ENCODE assay signal across 19 mouse cellular contexts in the genomic region with DNA sequence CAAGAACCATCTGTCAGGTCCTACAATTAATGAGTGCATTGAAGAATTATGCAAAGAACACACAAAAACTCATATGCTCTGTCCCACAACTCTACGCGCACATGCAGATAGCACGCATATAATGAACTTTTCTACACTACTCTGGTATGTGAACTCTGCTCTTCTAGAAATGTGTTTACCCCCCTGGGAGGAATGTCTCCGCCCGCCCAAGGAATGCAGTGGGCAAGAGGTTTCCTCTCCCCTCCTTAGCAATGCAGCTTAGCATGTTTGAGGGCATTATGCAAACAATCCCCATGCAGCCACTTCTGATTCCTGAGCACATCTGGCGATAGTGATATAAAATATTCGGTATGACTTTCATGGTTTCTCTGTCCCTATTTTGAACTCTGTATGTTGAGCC. TPM values are rescaled to one million over a fixed set of nuclear protein-coding genes. Genes with fewer than 3 reads are reported as not detected.
DNase-seq lines count a peak whose midpoint lies in the region; ATAC-seq and TF ChIP-seq lines count a peak whose summit lies in the region.
"Had no signal": no experiment of that assay in that cellular context is flagged by ENCODE, and none has a peak within 500 bp of the region (broad histone marks: within the 10 kb centered on the region; RNA-seq: fewer than 3 reads in every experiment).

No protein-coding gene starts in this region.

- H3K27ac ChIP-seq in limb, embryonic 15.5 days, result peak overlapping the region; percentile 47
- H3K27ac ChIP-seq in limb, embryonic 10.5 days, result no peak overlapping the region
- H3K27ac ChIP-seq in embryonic facial prominence, embryonic 14.5 days (replicated peaks; ENCODE audit: low read depth, low read length), result no peak overlapping the region
- 0 out of 2 replicates have a peak overlapping the region, but pooled peaks have one; percentile 20 for H3K27ac ChIP-seq in lung, postnatal 0 days (ENCODE audit: low read length)
- no peak overlapping the region for H3K27ac ChIP-seq in stomach, postnatal 0 days (replicated peaks)
- H3K27ac ChIP-seq in liver, postnatal 0 days (ENCODE audit: low read depth), result no peak overlapping the region
- H3K27ac ChIP-seq: heart, embryonic 10.5 days; hindbrain, embryonic 10.5 days; hindbrain, postnatal 0 days; liver, embryonic 15.5 days; midbrain, embryonic 15.5 days had no signal

- no peak overlapping the region for H3K9ac ChIP-seq in limb, embryonic 15.5 days
- H3K9ac ChIP-seq in embryonic facial prominence, embryonic 14.5 days (ENCODE audit: low read depth, low read length), result no peak overlapping the region
- H3K9ac ChIP-seq in lung, postnatal 0 days (replicated peaks; ENCODE audit: low read depth), result no peak overlapping the region
- no peak overlapping the region for H3K9ac ChIP-seq in stomach, postnatal 0 days (ENCODE audit: low read length)
- no peak overlapping the region for H3K9ac ChIP-seq in liver, postnatal 0 days (replicated peaks)
- H3K9ac ChIP-seq: embryonic facial prominence, embryonic 15.5 days; liver, embryonic 15.5 days; midbrain, embryonic 15.5 days had no signal

- H3K36me3 ChIP-seq in limb, embryonic 15.5 days, result no peaks in the 10 kb centered on the region
- no peaks in the 10 kb centered on the region for H3K36me3 ChIP-seq in limb, embryonic 10.5 days
- H3K36me3 ChIP-seq in embryonic facial prominence, embryonic 14.5 days (ENCODE audit: control insufficient read depth, insufficient read depth, low read length), result no peaks in the 10 kb centered on the region
- no peaks in the 10 kb centered on the region for H3K36me3 ChIP-seq in lung, postnatal 0 days (ENCODE audit: insufficient read depth, low read length)
- no peaks in the 10 kb centered on the region for H3K36me3 ChIP-seq in stomach, postnatal 0 days (ENCODE audit: control insufficient read depth, insufficient read depth, low read length)
- no peaks in the 10 kb centered on the region for H3K36me3 ChIP-seq in liver, postnatal 0 days (replicated peaks; ENCODE audit: insufficient read depth, low read length)
- H3K36me3 ChIP-seq: embryonic facial prominence, embryonic 15.5 days; heart, embryonic 10.5 days; hindbrain, embryonic 10.5 days; liver, embryonic 15.5 days; midbrain, embryonic 15.5 days had no signal

- TF ChIP-seq CTCF in lung, postnatal 0 days (IDR thresholded peaks at IDR 0.05), result no peak
- no peak for TF ChIP-seq CTCF in stomach, postnatal 0 days (IDR thresholded peaks at IDR 0.05; ENCODE audit: low read depth)
- TF ChIP-seq CTCF in liver, postnatal 0 days (IDR thresholded peaks at IDR 0.05; ENCODE audit: low read depth), result no peak

- H3K4me1 ChIP-seq in limb, embryonic 15.5 days, result peaks cover 32% of the 10 kb centered on the region
- H3K4me1 ChIP-seq in limb, embryonic 10.5 days, result no peaks in the 10 kb centered on the region
- H3K4me1 ChIP-seq in embryonic facial prominence, embryonic 14.5 days (ENCODE audit: control insufficient read depth, insufficient read depth, low read length), result peaks cover 22% of the 10 kb centered on the region
- peaks cover 16% of the 10 kb centered on the region; the same call in 1 of the 2 replicates for H3K4me1 ChIP-seq in lung, postnatal 0 days (ENCODE audit: insufficient read depth, low read depth, low read length)
- peaks cover 5% of the 10 kb centered on the region; the same call in 1 of the 2 replicates for H3K4me1 ChIP-seq in stomach, postnatal 0 days (replicated peaks; ENCODE audit: control insufficient read depth, insufficient read depth)
- H3K4me1 ChIP-seq in liver, postnatal 0 days (ENCODE audit: insufficient read depth), result no peaks in the 10 kb centered on the region; the same call in 1 of the 2 replicates
- H3K4me1 ChIP-seq: heart, embryonic 10.5 days; liver, embryonic 15.5 days had no signal

- no peak for ATAC-seq in limb, embryonic 15.5 days (ENCODE audit: insufficient number of reproducible peaks, low FRiP score, low TSS enrichment, low read depth)
- no peak for ATAC-seq in embryonic facial prominence, embryonic 14.5 days (ENCODE audit: low read depth)
- peak; percentile 85 for ATAC-seq in lung, postnatal 0 days
- peak; percentile 36; the same call in 1 of the 2 replicates for ATAC-seq in stomach, postnatal 0 days (ENCODE audit: low FRiP score, low TSS enrichment)
- no peak for ATAC-seq in liver, postnatal 0 days
- ATAC-seq: activated CD4-positive, CD25-positive, alpha-beta regulatory T cell, adult 4 months; hindbrain, postnatal 0 days; midbrain, embryonic 15.5 days had no signal

- DNase-seq in limb, embryonic 10.5 days (ENCODE audit: low spot score), result no peak
- DNase-seq in embryonic facial prominence, embryonic 14.5 days (ENCODE audit: low spot score), result peak; percentile 77
- DNase-seq in lung, postnatal 0 days (ENCODE audit: low spot score), result peak; percentile 82
- DNase-seq in stomach, postnatal 0 days (ENCODE audit: low spot score), result peak; percentile 44
- DNase-seq in embryo, embryonic 10 days (ENCODE audit: low spot score), result no peak
- DNase-seq in liver, postnatal 0 days, result no peak
- DNase-seq: cerebellum, adult 8-10 months; kidney, adult 2 months; kidney, postnatal 36 days; right cerebral cortex, postnatal 25 days had no signal

- WGBS in limb, embryonic 15.5 days, result 48% methylated on average over 7 of the region's 7 CpGs
- 91% methylated on average over 7 of the region's 7 CpGs for WGBS in limb, embryonic 10.5 days
- 52% methylated on average over 7 of the region's 7 CpGs for WGBS in embryonic facial prominence, embryonic 14.5 days
- 46% methylated on average over 7 of the region's 7 CpGs for WGBS in lung, postnatal 0 days
- WGBS in stomach, postnatal 0 days, result 43% methylated on average over 7 of the region's 7 CpGs
- 82% methylated on average over 7 of the region's 7 CpGs for WGBS in liver, postnatal 0 days (ENCODE audit: insufficient replicate concordance)

- H3K9me3 ChIP-seq in limb, embryonic 15.5 days, result no peaks in the 10 kb centered on the region
- no peaks in the 10 kb centered on the region for H3K9me3 ChIP-seq in limb, embryonic 10.5 days (replicated peaks)
- no peaks in the 10 kb centered on the region for H3K9me3 ChIP-seq in embryonic facial prominence, embryonic 14.5 days (ENCODE audit: control insufficient read depth, low read length)
- no peaks in the 10 kb centered on the region for H3K9me3 ChIP-seq in lung, postnatal 0 days (ENCODE audit: low read length)
- no peaks in the 10 kb centered on the region for H3K9me3 ChIP-seq in stomach, postnatal 0 days (ENCODE audit: control insufficient read depth, low read length)
- H3K9me3 ChIP-seq in liver, postnatal 0 days (ENCODE audit: low read length), result no peaks in the 10 kb centered on the region
- H3K9me3 ChIP-seq: embryonic facial prominence, embryonic 15.5 days; heart, embryonic 10.5 days; hindbrain, embryonic 10.5 days; liver, embryonic 15.5 days; midbrain, embryonic 15.5 days had no signal

- TF ChIP-seq EP300 in lung, postnatal 0 days (IDR thresholded peaks at IDR 0.05), result peak; percentile 99
- no peak for TF ChIP-seq EP300 in stomach, postnatal 0 days (optimal IDR thresholded peaks at IDR 0.05)
- no peak for TF ChIP-seq EP300 in liver, postnatal 0 days (IDR thresholded peaks at IDR 0.05; ENCODE audit: low read depth)

- H3K27me3 ChIP-seq in limb, embryonic 15.5 days, result no peaks in the 10 kb centered on the region
- no peaks in the 10 kb centered on the region for H3K27me3 ChIP-seq in limb, embryonic 10.5 days (ENCODE audit: low read depth, poor library complexity, severe bottlenecking)
- no peaks in the 10 kb centered on the region for H3K27me3 ChIP-seq in embryonic facial prominence, embryonic 14.5 days (replicated peaks; ENCODE audit: control insufficient read depth, insufficient read depth, low read length)
- no peaks in the 10 kb centered on the region for H3K27me3 ChIP-seq in lung, postnatal 0 days (replicated peaks; ENCODE audit: insufficient read depth, low read length)
- no peaks in the 10 kb centered on the region for H3K27me3 ChIP-seq in stomach, postnatal 0 days (ENCODE audit: control insufficient read depth, insufficient read depth, low read length)
- H3K27me3 ChIP-seq in liver, postnatal 0 days (ENCODE audit: insufficient read depth, low read length), result no peaks in the 10 kb centered on the region
- H3K27me3 ChIP-seq: embryonic facial prominence, embryonic 15.5 days; liver, embryonic 15.5 days; midbrain, embryonic 15.5 days had no signal

- no peak overlapping the region for H3K4me2 ChIP-seq in limb, embryonic 15.5 days
- H3K4me2 ChIP-seq in embryonic facial prominence, embryonic 14.5 days (ENCODE audit: low read depth, low read length), result no peak overlapping the region
- no peak overlapping the region for H3K4me2 ChIP-seq in lung, postnatal 0 days (replicated peaks; ENCODE audit: low read depth, low read length)
- H3K4me2 ChIP-seq in stomach, postnatal 0 days (replicated peaks; ENCODE audit: low read depth), result no peak overlapping the region
- no peak overlapping the region for H3K4me2 ChIP-seq in liver, postnatal 0 days (ENCODE audit: low read depth, low read length)
- H3K4me2 ChIP-seq: embryonic facial prominence, embryonic 15.5 days; liver, embryonic 15.5 days; midbrain, embryonic 15.5 days had no signal

- H3K4me3 ChIP-seq in limb, embryonic 15.5 days, result no peak overlapping the region
- no peak overlapping the region for H3K4me3 ChIP-seq in limb, embryonic 10.5 days
- H3K4me3 ChIP-seq in embryonic facial prominence, embryonic 14.5 days (ENCODE audit: low read depth, low read length), result no peak overlapping the region
- H3K4me3 ChIP-seq in lung, postnatal 0 days (ENCODE audit: low read depth, low read length), result no peak overlapping the region
- no peak overlapping the region for H3K4me3 ChIP-seq in stomach, postnatal 0 days (ENCODE audit: low read depth, low read length)
- no peak overlapping the region for H3K4me3 ChIP-seq in liver, postnatal 0 days (ENCODE audit: low read depth, low read length)
- H3K4me3 ChIP-seq: embryonic facial prominence, embryonic 15.5 days; heart, embryonic 10.5 days; hindbrain, embryonic 10.5 days; liver, embryonic 15.5 days; midbrain, embryonic 15.5 days; myocyte had no signal

RNA-seq across cellular contexts. Expression of gene Tgfbr2, which starts 59.0 kb away (rescaled TPM):
- 65.2 and 69.0 TPM in 2 replicates for polyA plus RNA-seq in limb, embryonic 15.5 days (2015; fragmentation: Nextera tagmentation; extraction: Ambion mirVana)
- polyA plus RNA-seq in limb, embryonic 10.5 days (2016; fragmentation: Nextera tagmentation; extraction: Ambion mirVana), result 9.8 and 14.1 TPM in 2 replicates
- polyA plus RNA-seq in embryonic facial prominence, embryonic 14.5 days (2014; fragmentation: Nextera tagmentation; extraction: Ambion mirVana), result 49.7 and 53.0 TPM in 2 replicates
- 62.2 and 68.0 TPM in 2 replicates for polyA plus RNA-seq in lung, postnatal 0 days (2015; fragmentation: Nextera tagmentation; extraction: Ambion mirVana)
- polyA plus RNA-seq in stomach, postnatal 0 days (2015; fragmentation: Nextera tagmentation; extraction: Ambion mirVana), result 16.8 and 18.5 TPM in 2 replicates
- polyA plus RNA-seq in liver, postnatal 0 days (2015; fragmentation: Nextera tagmentation; extraction: Ambion mirVana), result 5.2 and 5.6 TPM in 2 replicates

Comparison
In these comparisons a context has a peak if more than half of its experiments do, and no peak if none do; other contexts are left out.
1. H3K27ac ChIP-seq: peak in limb, embryonic 15.5 days (single experiment) and lung, postnatal 0 days (single experiment); none in limb, embryonic 10.5 days (single experiment), embryonic facial prominence, embryonic 14.5 days (single experiment), stomach, postnatal 0 days (single experiment) and liver, postnatal 0 days (single experiment).
2. ATAC-seq: peak in lung, postnatal 0 days (single experiment) and stomach, postnatal 0 days (single experiment); none in limb, embryonic 15.5 days (single experiment), embryonic facial prominence, embryonic 14.5 days (single experiment) and liver, postnatal 0 days (single experiment).
3. DNase-seq: peak in embryonic facial prominence, embryonic 14.5 days (single experiment), lung, postnatal 0 days (single experiment) and stomach, postnatal 0 days (single experiment); none in limb, embryonic 10.5 days (single experiment), embryo, embryonic 10 days (single experiment) and liver, postnatal 0 days (single experiment).